Mouse (Mus musculus) kidney, embryonic 15.5 days (tissue): ENCODE results near the gene Pkd1l2. TPM values are rescaled to one million over a fixed set of nuclear protein-coding genes. Genes with fewer than 3 reads are reported as not detected.
A peak's percentile ranks its signal among the peaks of the same experiment; 100 is the strongest.

ENCODE experiments used
- ATAC-seq: fragments of 200-750 bp; cut with Nextera tagmentation; replicated peaks from 2 replicates; pipeline ENCODE4 v1.8.0; 2017; ENCODE audit warnings: moderate TSS enrichment; ENCODE audit not compliant: low FRiP score
- H3K27ac ChIP-seq: fragments of 300-500 bp; sonication (generic); 2 replicates; pipeline ENCODE4 v1.5.1; 2015; ENCODE audit warnings: mild to moderate bottlenecking, inconsistent platforms
- H3K27me3 ChIP-seq: fragments of 300-500 bp; sonication (generic); 2 replicates; pipeline ENCODE4 v1.6.1; 2015; ENCODE audit warnings: inconsistent platforms
- H3K36me3 ChIP-seq: fragments of 300-500 bp; sonication (generic); 2 replicates; pipeline ENCODE4 v1.6.1; 2015; ENCODE audit warnings: inconsistent platforms
- H3K4me1 ChIP-seq: fragments of 300-500 bp; sonication (generic); 2 replicates; pipeline ENCODE4 v1.6.1; 2015; ENCODE audit warnings: inconsistent platforms
- H3K4me2 ChIP-seq: fragments of 300-500 bp; sonication (generic); 2 replicates; pipeline ENCODE4 v1.6.1; 2015; ENCODE audit warnings: moderate library complexity, mild to moderate bottlenecking, inconsistent platforms
- H3K4me3 ChIP-seq: fragments of 300-500 bp; sonication (generic); replicated peaks from 2 replicates; pipeline ENCODE4 v1.5.1; 2015; ENCODE audit warnings: mild to moderate bottlenecking, inconsistent platforms
- H3K9ac ChIP-seq: fragments of 300-500 bp; sonication (generic); 2 replicates; pipeline ENCODE4 v1.6.1; 2015; ENCODE audit warnings: mild to moderate bottlenecking, inconsistent platforms
- H3K9me3 ChIP-seq: fragments of 300-500 bp; sonication (generic); replicated peaks from 2 replicates; pipeline ENCODE4 v1.6.1; 2016; ENCODE audit warnings: inconsistent platforms
- WGBS: fragments of 180-500 bp; shearing (Covaris S2); methylation state at CpG from one replicate; pipeline ENCODE4 v1.1.7; 2015; ENCODE audit warnings: mixed read lengths; 5-methylcytosine and 5-hydroxymethylcytosine counted together
- polyA plus RNA-seq: library from polyadenylated mRNA; unstranded; fragments of >200 nt; fragmentation: Nextera tagmentation; extraction: Ambion mirVana; gene quantifications from 2 replicates; pipeline ENCODE4 v1.2.1, GENCODE M21; 2015

Pkd1l2 gene
- polyA plus RNA-seq, 1 experiment from 2014 or later = 0.05 TPM

DNA sequence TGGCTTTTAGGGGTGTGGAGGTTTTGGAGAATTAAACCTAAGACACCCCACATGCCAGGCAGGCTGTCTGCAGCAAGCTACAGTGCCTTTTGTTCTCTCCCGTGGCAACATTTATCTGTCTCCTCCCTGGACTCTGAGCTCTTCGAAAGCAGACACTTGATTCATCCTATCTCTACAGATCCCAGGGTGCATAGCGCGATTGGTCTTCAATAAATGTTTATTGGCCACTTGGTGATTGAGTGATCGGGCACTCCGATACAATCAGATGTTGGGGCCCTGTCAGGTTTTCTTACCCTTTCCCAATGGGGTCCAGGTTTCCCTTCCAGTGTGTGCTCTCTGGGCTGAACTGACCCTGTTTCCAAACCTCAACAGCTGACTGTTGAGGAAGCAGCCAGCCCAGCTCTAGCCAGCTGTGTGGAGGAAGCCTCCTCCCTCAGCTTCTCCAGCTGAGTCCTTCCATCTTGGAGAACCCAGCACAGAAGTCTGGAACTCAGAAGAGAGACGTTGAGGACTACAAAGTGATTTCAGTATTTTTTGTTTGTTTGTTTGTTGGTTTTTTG is 3.8 kb downstream of the Pkd1l2 start:
- no peaks in the 10 kb centered on the region for H3K4me1 ChIP-seq
- WGBS = 78% methylated on average over 7 of the region's 7 CpGs
- H3K9ac ChIP-seq = no peak overlapping the region
- no peaks in the 10 kb centered on the region for H3K27me3 ChIP-seq
- H3K4me3 ChIP-seq = no peak overlapping the region
- no peaks in the 10 kb centered on the region for H3K9me3 ChIP-seq
- H3K36me3 ChIP-seq = no peaks in the 10 kb centered on the region
- no peak overlapping the region for H3K4me2 ChIP-seq
- ATAC-seq = no peak
- H3K27ac ChIP-seq = no peak overlapping the region

DNA sequence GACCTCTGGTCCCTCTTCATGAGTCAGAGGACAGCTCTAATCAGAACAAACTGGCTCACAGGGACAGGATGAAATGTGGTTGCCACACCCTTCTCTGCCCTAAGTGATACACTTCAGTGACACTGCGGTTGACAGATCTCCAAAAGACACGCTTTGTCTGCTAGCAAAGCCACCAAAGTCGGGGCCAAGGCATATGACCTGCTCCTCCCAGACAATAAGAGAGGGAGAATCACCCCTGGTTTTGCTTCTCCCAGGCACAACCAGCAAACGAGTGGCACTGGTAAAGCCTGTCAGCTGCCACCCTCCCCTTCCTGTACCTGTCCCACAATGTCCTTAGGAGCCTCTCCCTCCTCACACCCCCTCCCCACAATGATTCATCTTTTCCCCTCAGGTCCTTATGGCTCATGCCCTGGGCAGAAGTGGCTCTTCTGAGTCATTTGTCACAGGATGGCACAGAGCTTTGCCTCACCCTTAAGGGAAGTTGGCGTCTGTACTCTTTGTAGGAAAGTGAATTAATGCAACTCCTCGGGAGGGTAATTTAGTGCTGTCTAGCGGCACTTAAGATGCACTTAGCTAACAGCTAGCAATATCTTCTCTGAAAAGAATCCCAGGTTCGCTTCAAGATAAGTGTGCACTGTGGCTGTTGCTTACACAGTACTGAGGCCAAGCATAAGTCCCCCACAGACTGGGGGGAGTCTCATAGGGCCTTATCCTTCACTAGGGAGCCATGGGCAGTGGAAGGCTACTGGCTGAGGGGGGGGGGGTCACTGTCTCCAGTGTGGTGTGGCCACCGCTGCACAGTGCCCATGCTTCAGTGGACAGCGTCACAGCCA is 7.7 kb downstream of the Pkd1l2 start:
- Histone ChIP-seq H3K27ac (no peak overlapping the region), H3K36me3 (no peaks in the 10 kb centered on the region), H3K4me1 (no peaks in the 10 kb centered on the region), H3K27me3 (no peaks in the 10 kb centered on the region), H3K4me3 (no peak overlapping the region), H3K4me2 (no peak overlapping the region), H3K9ac (no peak overlapping the region), H3K9me3 (no peaks in the 10 kb centered on the region)
- 51% methylated on average over 10 of the region's 10 CpGs for WGBS
- ATAC-seq = peak; percentile 36; the same call in 1 of the 2 replicates

DNA sequence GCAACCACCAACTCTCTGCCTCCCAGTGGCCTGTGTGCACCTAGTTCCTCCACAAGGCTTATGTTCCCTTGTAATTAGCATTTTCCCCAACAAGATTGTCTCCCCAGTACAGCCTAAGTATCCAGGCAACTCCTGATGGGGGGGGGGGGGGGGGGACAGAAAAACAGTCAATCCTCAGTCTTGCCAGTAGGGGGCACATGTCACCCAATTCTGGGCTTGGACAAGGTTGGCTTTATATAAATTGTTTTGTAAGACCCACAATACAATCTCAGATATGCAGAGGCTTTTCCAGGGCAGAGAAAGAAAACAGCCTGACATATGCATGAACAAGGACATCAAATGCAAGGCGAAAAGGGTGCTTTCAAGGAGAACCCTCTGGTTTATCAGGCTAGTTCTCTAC is 12.5 kb downstream of the Pkd1l2 start:
- WGBS = 81% methylated on average over 1 of the region's 1 CpGs
- no peak for ATAC-seq
- no peak overlapping the region for H3K4me2 ChIP-seq
- H3K9me3 ChIP-seq = no peaks in the 10 kb centered on the region
- no peaks in the 10 kb centered on the region for H3K4me1 ChIP-seq
- no peak overlapping the region for H3K4me3 ChIP-seq
- H3K9ac ChIP-seq = no peak overlapping the region
- no peaks in the 10 kb centered on the region for H3K36me3 ChIP-seq
- no peak overlapping the region for H3K27ac ChIP-seq
- no peaks in the 10 kb centered on the region for H3K27me3 ChIP-seq

DNA sequence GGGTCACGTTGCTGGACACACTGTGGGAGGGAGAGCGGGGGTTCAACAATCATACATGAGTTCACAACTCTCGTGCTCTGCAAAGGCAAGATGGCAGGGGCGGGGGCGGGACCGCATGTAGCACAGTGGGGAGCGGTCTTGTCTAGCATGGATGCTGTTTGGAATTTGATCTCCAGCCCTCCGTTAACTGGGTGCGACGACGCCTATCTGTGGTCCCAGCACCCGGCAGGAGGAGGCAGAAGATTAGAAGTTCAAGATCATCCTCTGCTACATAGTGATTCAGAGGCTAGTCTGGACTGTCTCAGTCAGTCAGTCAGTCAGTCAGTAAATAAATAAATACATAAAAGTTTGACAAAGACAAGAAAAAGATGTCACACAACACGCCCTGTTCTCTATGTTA is 14.0 kb downstream of the Pkd1l2 start:
- Histone ChIP-seq H3K27ac (no peak overlapping the region), H3K4me3 (no peak overlapping the region), H3K36me3 (no peaks in the 10 kb centered on the region), H3K9ac (no peak overlapping the region), H3K9me3 (no peaks in the 10 kb centered on the region), H3K4me2 (no peak overlapping the region), H3K4me1 (no peaks in the 10 kb centered on the region), H3K27me3 (no peaks in the 10 kb centered on the region)
- ATAC-seq = no peak
- WGBS = 75% methylated on average over 13 of the region's 13 CpGs

DNA sequence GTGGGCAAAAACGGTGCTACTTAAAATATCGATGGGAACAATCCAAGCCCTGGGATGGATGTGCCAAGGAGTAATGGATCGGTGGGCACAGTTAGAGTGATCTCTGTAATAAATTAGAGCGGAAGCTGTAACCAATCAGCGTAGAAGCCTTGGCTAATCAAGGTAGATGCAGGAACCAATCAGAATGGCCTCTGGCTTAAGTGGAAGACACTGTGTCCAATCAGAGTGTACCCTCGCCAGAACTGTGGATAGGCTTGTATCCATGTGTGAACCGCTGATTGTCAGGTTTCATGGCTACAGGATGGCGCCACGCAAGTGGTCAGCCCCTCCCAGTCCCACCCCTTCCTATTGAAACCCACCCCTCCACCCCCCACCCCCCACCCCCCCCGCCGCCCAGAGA is 14.9 kb downstream of the Pkd1l2 start:
- Histone ChIP-seq H3K27ac (no peak overlapping the region), H3K4me2 (no peak overlapping the region), H3K36me3 (no peaks in the 10 kb centered on the region), H3K27me3 (no peaks in the 10 kb centered on the region), H3K4me1 (no peaks in the 10 kb centered on the region), H3K9me3 (no peaks in the 10 kb centered on the region; the same call in 1 of the 2 replicates), H3K4me3 (no peak overlapping the region), H3K9ac (no peak overlapping the region)
- no peak for ATAC-seq
- 91% methylated on average over 11 of the region's 11 CpGs for WGBS

DNA sequence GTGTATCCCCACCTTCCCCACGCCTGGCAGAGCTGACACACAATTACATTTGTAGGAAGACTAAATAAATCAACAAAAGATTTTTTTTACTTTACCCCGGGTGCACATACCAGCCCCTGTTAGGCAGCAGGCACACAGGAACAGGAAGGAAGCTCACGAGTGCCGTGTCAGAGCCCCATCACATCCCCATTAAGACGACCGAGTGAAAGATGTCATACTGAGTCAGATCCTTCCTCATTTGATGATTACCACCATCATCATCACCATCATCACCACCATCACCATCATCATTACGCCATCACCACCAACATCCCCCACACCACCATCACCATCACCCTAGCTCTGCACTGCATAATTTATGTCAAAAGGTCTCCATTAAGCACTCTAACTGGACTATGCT is 15.3 kb downstream of the Pkd1l2 start:
- ATAC-seq = no peak
- Histone ChIP-seq H3K4me3 (no peak overlapping the region), H3K9ac (no peak overlapping the region), H3K4me2 (no peak overlapping the region), H3K9me3 (no peaks in the 10 kb centered on the region; the same call in 1 of the 2 replicates), H3K27ac (no peak overlapping the region), H3K36me3 (no peaks in the 10 kb centered on the region), H3K27me3 (no peaks in the 10 kb centered on the region), H3K4me1 (no peaks in the 10 kb centered on the region)
- WGBS = 82% methylated on average over 7 of the region's 7 CpGs

DNA sequence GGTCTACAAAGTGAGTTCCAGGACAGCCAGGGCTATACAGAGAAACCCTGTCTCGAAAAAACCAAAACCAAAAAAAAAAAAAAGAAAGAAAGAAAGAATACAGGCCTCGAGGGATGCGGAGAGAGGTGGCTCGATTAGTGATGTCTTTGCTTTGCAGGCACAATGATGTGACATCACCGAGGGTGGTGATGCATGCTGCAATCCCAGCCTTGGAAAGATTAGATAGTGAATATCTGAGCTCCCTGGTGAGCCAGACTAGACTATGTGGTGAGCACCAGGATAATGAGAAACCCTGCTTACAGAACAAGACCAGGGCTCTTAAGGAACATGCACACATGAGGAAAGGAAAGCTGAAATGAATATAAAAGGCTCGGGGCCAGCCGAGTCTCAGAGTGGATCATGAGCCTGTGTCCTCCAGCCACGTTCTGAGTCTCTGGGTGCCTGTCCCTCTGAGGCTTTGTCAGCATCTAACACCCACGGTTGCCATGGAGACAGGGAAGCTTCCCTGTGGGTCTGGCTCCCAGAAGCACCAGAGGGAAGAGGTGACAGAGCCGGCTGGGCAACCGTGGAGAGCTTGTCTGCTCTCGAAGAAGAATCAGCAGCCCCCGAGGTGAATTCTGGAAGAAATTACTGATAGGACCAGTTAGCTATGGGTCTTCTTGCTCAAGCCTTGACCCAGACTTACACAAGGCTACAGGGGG is 20.9 kb downstream of the Pkd1l2 start:
- Histone ChIP-seq H3K4me3 (no peak overlapping the region), H3K9me3 (no peaks in the 10 kb centered on the region; the same call in 1 of the 2 replicates), H3K9ac (no peak overlapping the region), H3K4me2 (no peak overlapping the region), H3K27me3 (no peaks in the 10 kb centered on the region), H3K27ac (no peak overlapping the region), H3K36me3 (no peaks in the 10 kb centered on the region), H3K4me1 (no peaks in the 10 kb centered on the region)
- no peak for ATAC-seq
- WGBS = 62% methylated on average over 13 of the region's 13 CpGs

DNA sequence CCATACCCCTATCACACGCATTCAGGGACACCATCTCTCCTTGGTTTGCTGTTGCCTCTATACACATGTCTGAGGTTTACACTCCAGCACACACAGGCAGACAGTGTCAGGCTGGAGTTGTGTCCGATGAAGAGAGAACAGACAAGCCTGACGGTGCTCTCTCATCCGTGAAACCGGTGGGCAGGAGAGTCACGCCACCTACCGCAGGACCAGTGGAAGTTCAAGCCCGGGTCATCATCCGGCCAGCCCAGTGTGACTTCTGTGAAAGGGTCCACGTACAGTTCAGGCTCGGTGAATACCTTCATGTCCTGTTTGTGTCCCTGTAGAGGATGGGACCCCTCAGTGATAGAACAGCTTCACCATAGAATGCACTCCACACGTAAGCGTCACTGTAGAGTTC is 21.9 kb downstream of the Pkd1l2 start:
- WGBS = 61% methylated on average over 13 of the region's 13 CpGs
- ATAC-seq = 0 out of 2 replicates have a peak, but pooled peaks have one; percentile 29
- no peak overlapping the region for H3K27ac ChIP-seq
- no peak overlapping the region for H3K9ac ChIP-seq
- no peaks in the 10 kb centered on the region for H3K36me3 ChIP-seq
- H3K27me3 ChIP-seq = no peaks in the 10 kb centered on the region
- H3K4me3 ChIP-seq = no peak overlapping the region
- no peaks in the 10 kb centered on the region; the same call in 1 of the 2 replicates for H3K9me3 ChIP-seq
- no peak overlapping the region for H3K4me2 ChIP-seq
- H3K4me1 ChIP-seq = no peaks in the 10 kb centered on the region

DNA sequence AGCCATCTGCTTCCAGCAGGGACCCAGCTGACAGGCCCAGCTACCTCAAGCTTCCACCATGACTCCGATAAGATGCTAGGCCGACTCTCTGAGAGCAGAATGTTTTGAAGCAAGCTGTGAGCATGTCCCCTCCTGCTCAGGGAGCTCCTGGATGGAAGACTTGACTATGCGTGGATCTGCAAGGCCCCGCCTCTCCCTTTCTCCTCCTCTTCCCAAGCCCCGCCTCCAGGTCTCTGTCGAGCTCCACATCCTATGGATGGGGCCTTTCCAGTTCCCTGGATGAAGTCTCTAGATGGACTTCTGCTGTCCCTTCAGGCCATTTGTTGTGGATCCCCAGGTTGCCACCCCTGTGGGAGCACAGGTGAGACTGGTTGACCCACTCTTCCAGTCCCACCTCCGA is 23.2 kb downstream of the Pkd1l2 start:
- no peak overlapping the region for H3K27ac ChIP-seq
- no peak overlapping the region for H3K4me3 ChIP-seq
- no peaks in the 10 kb centered on the region; the same call in 1 of the 2 replicates for H3K9me3 ChIP-seq
- ATAC-seq = no peak
- no peaks in the 10 kb centered on the region for H3K4me1 ChIP-seq
- no peak overlapping the region for H3K9ac ChIP-seq
- H3K36me3 ChIP-seq = no peaks in the 10 kb centered on the region
- H3K4me2 ChIP-seq = no peak overlapping the region
- WGBS = 68% methylated on average over 7 of the region's 7 CpGs
- H3K27me3 ChIP-seq = no peaks in the 10 kb centered on the region

DNA sequence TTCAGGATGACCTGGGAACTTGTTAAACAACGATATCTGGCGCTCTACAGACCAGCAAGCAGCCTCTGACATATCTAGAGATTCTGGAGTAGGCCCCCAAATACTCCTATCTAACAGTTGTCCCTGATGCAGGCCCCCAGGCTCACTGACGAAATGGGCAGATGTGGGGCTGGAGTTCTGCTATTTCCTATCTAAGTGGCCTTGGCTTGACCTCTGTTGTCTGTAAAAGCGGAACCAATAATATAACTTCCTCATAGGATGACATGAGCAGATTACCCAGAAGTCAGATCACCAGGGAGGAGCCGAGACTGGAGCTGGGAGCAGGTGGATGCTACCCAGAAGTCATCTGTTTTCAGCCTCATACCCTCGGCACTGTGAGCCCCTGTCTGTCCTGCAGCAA is 27.2 kb downstream of the Pkd1l2 start:
- no peak overlapping the region for H3K4me3 ChIP-seq
- ATAC-seq = no peak
- no peaks in the 10 kb centered on the region for H3K27me3 ChIP-seq
- no peak overlapping the region for H3K4me2 ChIP-seq
- H3K27ac ChIP-seq = no peak overlapping the region
- H3K9ac ChIP-seq = no peak overlapping the region
- H3K9me3 ChIP-seq = no peaks in the 10 kb centered on the region
- WGBS = 68% methylated on average over 6 of the region's 6 CpGs
- H3K36me3 ChIP-seq = no peaks in the 10 kb centered on the region
- H3K4me1 ChIP-seq = peaks cover 11% of the 10 kb centered on the region; the same call in 1 of the 2 replicates

DNA sequence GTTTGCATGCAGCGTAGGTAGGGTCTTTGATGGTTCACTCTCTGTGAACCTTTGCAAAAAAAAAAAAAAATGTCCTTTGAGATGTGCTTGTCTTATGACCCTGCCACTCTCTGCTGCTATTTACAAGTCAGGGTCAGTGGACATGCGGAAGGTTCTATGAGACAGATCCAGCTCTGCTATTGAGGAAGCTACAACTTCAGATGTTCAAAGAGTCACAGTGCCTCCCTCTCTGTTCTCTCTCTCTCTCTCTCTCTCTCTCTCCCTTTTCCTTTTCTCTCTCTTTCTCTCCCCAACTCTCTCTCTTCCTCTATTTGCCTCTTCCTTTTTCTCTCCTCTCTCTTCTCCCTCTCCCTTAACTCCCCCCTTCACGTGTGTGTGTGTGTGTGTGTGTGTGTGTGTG is 28.1 kb downstream of the Pkd1l2 start:
- H3K4me2 ChIP-seq = no peak overlapping the region
- H3K27ac ChIP-seq = no peak overlapping the region
- H3K36me3 ChIP-seq = no peaks in the 10 kb centered on the region
- peaks cover 11% of the 10 kb centered on the region; the same call in 1 of the 2 replicates for H3K4me1 ChIP-seq
- H3K4me3 ChIP-seq = no peak overlapping the region
- ATAC-seq = no peak
- H3K27me3 ChIP-seq = no peaks in the 10 kb centered on the region
- 83% methylated on average over 3 of the region's 3 CpGs for WGBS
- no peak overlapping the region for H3K9ac ChIP-seq
- no peaks in the 10 kb centered on the region for H3K9me3 ChIP-seq
